Mouse (Mus musculus) brain, embryonic 14.5 days (tissue): ENCODE results near the gene Apex1.

Experiments
- CTCF ChIP-seq: fragments of 200-500 bp; IDR thresholded peaks from 2 replicates; pipeline ENCODE4 v1.5.1; 2012; ENCODE audit warnings: inconsistent platforms, mild to moderate bottlenecking, moderate library complexity, borderline replicate concordance; ENCODE audit not compliant: insufficient read depth, insufficient read length; ENCODE audit errors: extremely low read depth
- POLR2A ChIP-seq: fragments of 200-500 bp; IDR thresholded peaks from 2 replicates; pipeline ENCODE4 v1.6.1; 2012; ENCODE audit warnings: mild to moderate bottlenecking, inconsistent platforms, borderline replicate concordance; ENCODE audit not compliant: poor library complexity, insufficient read depth, insufficient read length, severe bottlenecking; ENCODE audit errors: extremely low read depth

DNA sequence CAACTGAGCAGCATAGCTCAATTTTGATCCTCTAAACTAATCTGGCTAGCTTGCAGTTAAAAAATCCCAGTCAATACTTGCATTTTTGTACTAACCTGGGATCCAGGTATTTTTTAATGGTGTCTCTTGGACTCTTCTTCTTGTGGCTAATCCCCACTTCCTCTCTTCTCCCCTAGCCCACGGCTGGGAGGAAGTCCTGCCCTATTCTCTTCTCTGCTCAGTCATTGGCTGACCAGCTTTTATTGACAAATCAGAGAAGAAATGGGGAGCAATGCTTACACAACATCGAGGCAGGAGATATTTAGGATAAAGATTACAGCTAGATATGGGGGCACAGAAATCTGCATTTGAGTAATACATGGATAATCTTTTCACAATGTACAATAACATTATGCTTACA lies 14.2 kb downstream of the Apex1 start:
- TF ChIP-seq POLR2A (no peak), CTCF (no peak)
